Mouse (Mus musculus): ENCODE data around the gene Smox.
"Not testable (repeated sequence)": the region's sequence is repeated elsewhere in the genome, so short reads cannot be mapped to it uniquely, and the experiment has no call there.

Smox gene

GRCm38 (mm10) chr2:131491196-131491595 lies at the start of gene Smox:
Smox (plus strand) TSS chr2:131491496.
- in situ Hi-C loops (cut with MboI): no loop called here

DNA sequence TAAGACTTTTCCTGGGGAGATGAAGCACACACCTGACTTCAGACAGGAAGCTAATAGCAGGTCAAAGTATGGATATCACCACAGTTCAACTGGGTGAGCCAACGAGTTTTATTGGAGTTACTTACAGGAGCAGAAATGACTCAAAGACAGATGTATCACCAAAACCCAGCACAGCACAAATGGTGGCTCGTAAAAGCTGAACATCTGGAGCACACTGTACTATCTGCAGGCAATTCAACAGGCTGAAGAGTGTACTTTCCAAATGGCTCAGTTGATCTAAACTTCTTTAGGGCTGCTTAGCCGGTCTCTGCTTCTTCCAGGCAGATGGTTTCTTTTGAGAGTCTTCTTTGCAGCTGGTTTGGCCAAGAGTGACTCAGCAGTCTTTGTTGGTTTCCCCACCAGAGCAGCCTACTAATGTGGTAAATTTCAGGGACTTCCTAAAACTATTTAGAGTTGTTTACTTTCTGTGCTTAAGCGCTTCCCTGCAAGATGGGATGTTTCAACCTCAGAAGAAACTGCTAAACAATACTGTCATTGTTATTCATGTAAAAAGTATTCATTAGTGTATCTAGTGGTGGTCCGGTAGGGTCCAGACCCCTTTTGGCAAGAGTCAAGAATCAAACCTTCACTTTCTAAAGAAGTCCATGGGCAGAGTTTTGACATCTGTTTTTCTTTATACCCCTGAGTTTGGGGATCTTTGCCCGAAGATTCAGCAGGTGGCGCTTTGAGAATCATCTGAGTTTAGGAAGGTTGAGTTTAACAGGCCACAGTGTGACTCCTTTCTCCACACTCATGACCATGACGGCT lies 48.0 kb upstream of the Smox start:
- in situ Hi-C loops (cut with MboI): no loop called here

DNA sequence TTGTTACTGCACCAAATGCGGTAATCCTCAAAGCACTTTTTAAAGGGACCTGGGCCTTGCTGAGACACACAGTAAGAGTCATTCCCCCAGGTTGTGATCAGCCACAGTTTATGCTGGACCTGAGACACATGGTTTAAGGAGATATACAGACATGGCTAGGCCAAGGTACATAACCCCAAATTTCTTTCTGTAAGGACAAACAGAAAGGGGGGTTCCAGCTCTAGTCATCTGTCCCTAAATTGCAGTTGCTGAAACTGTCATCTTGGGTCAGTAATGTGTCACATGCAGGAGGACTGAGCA lies 47.5 kb upstream of the Smox start:
- in situ Hi-C loops (cut with MboI): no loop called here

DNA sequence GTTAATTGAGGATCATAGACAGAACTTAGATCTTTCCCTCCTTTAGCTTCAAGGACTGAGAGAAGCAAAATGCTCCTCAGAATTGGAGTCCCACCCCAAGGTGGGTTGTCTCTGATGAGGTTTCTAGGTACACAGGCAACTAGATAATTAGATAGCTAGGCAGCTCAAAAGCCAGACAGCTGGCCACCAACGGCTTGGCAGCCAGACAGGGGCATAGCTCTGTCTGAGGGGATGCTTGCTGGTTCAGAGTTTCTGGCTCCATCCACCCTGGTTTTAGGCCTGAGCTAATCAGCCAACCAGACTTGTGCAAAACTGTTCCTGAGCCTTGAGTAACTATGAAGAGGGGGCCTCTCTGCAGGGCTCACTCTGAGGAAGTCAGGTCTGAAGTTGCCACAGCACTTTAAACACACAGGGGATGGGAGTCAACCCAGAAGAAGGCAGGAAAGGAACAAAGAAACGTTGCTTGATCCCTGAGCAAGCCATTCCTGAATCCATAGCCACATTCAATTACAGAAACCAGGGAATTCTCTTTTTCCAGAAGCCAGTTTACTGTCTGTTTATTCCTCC lies 44.8 kb upstream of the Smox start:
- in situ Hi-C loops (cut with MboI): no loop called here

GRCm38 (mm10) chr2:131447566-131448330 lies 43.5 kb upstream of the Smox start:
- in situ Hi-C loops (cut with MboI): no loop called here

- in situ Hi-C loops (cut with MboI): no loop called here
These were observed 42.9 kb upstream of the Smox start for GRCm38 (mm10) chr2:131448353-131448752.

GRCm38 (mm10) chr2:131449720-131450119 lies 41.6 kb upstream of the Smox start:
- in situ Hi-C loops (cut with MboI): no loop called here

GRCm38 (mm10) chr2:131450491-131450890 lies 40.8 kb upstream of the Smox start:
- in situ Hi-C loops (cut with MboI): no loop called here

- in situ Hi-C loops (cut with MboI): no loop called here
These were observed 33.6 kb upstream of the Smox start for GRCm38 (mm10) chr2:131457728-131458127.

- in situ Hi-C loops (cut with MboI): no loop called here
These were observed 30.2 kb upstream of the Smox start for GRCm38 (mm10) chr2:131460946-131461682.

DNA sequence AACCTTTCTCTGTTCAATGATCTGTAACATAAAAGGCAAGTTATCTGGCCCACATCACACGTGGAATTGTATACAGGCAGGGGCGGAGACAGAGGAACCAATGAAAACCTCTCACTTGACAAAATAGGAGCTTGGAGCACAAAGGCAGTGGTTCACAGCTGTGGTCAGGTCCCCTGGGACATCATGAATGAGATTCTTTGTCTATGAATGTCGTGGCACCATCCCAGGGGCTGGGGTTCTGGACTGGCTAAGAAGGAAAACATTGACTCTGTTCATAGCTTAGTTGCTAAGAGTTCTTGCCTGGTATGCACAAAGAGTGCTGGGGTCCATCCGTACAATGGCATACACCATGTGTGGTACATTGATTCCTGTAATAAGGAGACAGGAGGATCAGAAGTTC lies 28.3 kb upstream of the Smox start:
- in situ Hi-C loops (cut with MboI): no loop called here

DNA sequence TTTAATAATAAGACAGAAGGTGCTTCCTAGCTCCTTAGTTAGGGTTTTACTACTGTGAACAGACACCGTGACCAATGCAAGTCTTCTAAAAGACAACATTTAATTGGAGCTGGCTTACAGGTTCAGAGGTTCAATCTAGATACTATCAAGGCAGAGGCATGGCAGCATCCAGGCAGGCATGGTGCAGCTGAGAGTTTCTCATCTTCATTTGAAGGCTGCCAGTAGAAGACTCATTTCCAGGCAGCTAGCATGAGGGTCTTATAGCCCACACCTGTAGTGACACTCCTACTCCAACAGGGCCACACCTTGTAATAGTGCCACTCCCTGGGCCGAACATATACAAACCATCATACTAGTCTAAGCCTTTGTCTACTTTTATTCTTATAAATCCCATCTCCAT lies 27.1 kb upstream of the Smox start:
- in situ Hi-C loops (cut with MboI): no loop called here

GRCm38 (mm10) chr2:131466732-131467131 lies 24.6 kb upstream of the Smox start:
- in situ Hi-C loops (cut with MboI): no loop called here

GRCm38 (mm10) chr2:131469916-131470315 lies 21.4 kb upstream of the Smox start:
- in situ Hi-C loops (cut with MboI): no loop called here

DNA sequence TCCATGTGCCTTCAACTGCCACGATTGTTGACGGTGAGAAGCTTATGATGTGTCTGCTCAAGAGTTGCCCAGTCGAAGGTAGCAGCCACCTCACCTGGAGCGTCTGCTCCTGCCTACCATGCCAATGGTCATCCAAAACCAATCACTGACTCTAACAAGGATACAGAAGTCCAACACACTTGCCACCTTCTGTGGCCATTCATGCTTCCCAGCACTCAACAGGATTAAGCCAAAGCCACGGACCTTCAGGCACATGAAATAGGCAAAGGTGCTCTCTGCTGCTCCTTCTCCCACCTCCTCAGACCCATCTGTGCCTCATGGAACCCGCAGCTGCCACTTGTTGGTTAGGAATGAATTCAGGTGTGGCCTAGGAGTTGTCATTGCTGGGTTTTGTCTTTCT lies 17.5 kb upstream of the Smox start:
- in situ Hi-C loops (cut with MboI): no loop called here

DNA sequence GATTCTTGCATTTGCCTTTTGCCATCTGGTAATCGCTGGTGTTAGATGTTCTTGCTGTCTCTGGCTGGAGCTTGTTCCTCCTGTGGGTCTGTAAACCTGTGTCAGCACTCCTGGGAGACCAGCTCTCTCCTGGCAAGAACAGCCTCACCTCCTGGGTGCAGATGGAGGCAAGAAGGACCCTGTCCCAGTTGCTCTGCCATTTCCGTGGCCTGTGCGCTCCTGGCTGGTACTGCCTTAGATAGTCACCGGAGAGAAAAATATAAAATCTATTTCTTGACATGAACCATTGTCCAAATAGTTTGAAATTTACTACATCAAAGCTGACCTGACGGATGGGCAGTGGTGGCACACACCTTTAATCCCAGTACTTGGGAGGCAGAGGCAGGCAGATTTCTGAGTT lies 14.2 kb upstream of the Smox start:
- in situ Hi-C loops (cut with MboI): not testable (repeated sequence)

- in situ Hi-C loops (cut with MboI): no loop called here
These were observed 13.4 kb upstream of the Smox start for GRCm38 (mm10) chr2:131477917-131478316.

DNA sequence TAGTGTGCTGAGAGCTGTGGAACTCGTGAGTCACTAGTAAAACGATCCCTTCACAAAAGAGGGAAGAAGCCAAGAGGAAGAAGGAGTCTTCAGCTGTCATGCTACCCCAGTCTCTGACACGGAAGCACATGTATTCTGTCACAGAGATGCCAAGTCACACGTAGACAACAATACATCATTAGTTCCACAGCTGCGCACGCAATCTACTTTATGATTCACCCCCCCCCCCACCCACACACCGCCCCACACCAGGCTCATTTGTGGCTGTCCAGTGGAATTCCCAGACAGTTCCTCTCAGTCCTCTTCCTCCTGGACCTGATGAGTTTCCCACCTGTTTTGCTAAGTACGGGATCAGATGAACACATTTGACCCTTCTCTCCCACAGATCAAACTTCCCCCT lies 12.9 kb upstream of the Smox start:
- in situ Hi-C loops (cut with MboI): no loop called here

GRCm38 (mm10) chr2:131478916-131479315 lies 12.4 kb upstream of the Smox start:
- in situ Hi-C loops (cut with MboI): no loop called here

- in situ Hi-C loops (cut with MboI): no loop called here
These were observed 9.6 kb upstream of the Smox start for GRCm38 (mm10) chr2:131481733-131482132.

DNA sequence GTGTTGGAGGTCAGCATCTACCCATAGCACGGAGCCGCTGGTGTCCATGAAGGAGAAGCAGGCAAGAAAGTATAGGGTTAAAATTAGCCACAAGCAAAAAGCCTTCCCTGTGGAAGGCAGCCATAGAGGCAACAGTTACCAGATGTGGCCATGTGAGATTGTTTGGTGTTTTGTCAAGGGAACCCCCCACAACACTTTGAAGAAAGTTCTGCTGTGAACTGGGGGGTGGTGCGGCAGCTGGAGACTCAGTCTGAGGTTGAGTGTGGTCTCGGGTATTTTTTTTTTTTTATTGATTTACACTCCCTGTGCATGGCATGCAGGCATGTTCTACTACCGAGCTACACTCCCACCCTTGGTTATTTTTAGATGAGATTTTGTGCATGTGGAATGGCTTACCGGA lies 8.8 kb upstream of the Smox start:
- in situ Hi-C loops (cut with MboI): no loop called here

DNA sequence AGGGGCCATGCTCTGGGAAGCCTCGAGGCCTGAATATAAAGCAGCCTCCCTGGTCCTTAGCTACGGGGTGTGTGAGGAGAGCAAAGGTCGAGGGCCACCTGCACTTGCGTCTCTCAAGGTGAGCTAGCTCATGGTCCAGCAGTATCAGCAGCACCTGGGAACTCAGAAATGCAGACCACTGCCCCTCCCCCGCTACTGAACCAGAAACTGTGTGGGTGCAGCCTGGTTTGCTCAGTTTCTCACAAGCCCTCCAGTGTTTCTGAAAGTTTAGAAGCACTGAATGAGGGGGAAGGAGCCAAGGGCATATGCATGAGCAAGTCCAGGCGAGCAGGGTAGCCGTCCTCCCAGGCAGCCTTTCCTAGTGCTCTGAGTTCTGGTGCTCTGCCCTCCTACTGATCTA lies 7.7 kb upstream of the Smox start:
- in situ Hi-C loops (cut with MboI): no loop called here

- in situ Hi-C loops (cut with MboI): no loop called here
These were observed 7.1 kb upstream of the Smox start for GRCm38 (mm10) chr2:131484182-131484581.

Measured in mature B cell (primary cell).